In genomic region chr6:99895558-99895957, GRCm38 (mm10) we compare ENCODE assay signal across 29 mouse cellular contexts.
"Had no signal": no experiment of that assay in that cellular context is flagged by ENCODE, and none has a peak within 500 bp of the region (broad histone marks: within the 10 kb centered on the region; RNA-seq: fewer than 3 reads in every experiment).

No protein-coding gene starts in this region.

- H3K4me2 ChIP-seq: limb, embryonic 12.5 days; limb, embryonic 13.5 days; limb, embryonic 15.5 days; liver, embryonic 11.5 days; liver, embryonic 12.5 days; liver, embryonic 13.5 days; liver, embryonic 15.5 days; lung, embryonic 14.5 days; lung, embryonic 15.5 days; midbrain, embryonic 11.5 days; midbrain, embryonic 12.5 days; midbrain, embryonic 13.5 days; midbrain, embryonic 15.5 days had no signal

- H3K27ac ChIP-seq: left cerebral cortex, adult 2 months; limb, embryonic 10.5 days; limb, embryonic 12.5 days; limb, embryonic 13.5 days; limb, embryonic 15.5 days; liver, embryonic 12.5 days; liver, embryonic 13.5 days; liver, embryonic 14.5 days; liver, embryonic 15.5 days; lung, embryonic 15.5 days; macrophage; midbrain, embryonic 12.5 days; midbrain, embryonic 13.5 days; midbrain, embryonic 15.5 days had no signal

- H3K9me3 ChIP-seq: limb, embryonic 10.5 days; limb, embryonic 13.5 days; limb, embryonic 15.5 days; liver, embryonic 12.5 days; liver, embryonic 13.5 days; liver, embryonic 15.5 days; lung, embryonic 15.5 days; midbrain, embryonic 12.5 days; midbrain, embryonic 13.5 days; midbrain, embryonic 15.5 days had no signal

- H3K36me3 ChIP-seq: limb, embryonic 10.5 days; limb, embryonic 12.5 days; limb, embryonic 13.5 days; limb, embryonic 15.5 days; liver, embryonic 12.5 days; liver, embryonic 13.5 days; liver, embryonic 15.5 days; lung, embryonic 15.5 days; midbrain, embryonic 12.5 days; midbrain, embryonic 13.5 days; midbrain, embryonic 15.5 days had no signal

- H3K9ac ChIP-seq: limb, embryonic 12.5 days; limb, embryonic 13.5 days; limb, embryonic 15.5 days; liver, embryonic 12.5 days; liver, embryonic 13.5 days; liver, embryonic 14.5 days; liver, embryonic 15.5 days; liver, postnatal 0 days; lung, embryonic 14.5 days; lung, embryonic 15.5 days; midbrain, embryonic 12.5 days; midbrain, embryonic 13.5 days; midbrain, embryonic 15.5 days had no signal

- DNase-seq: left cerebral cortex, postnatal 4 days; liver; liver, embryonic 13.5 days; liver, postnatal 0 days; lung, adult 18-20 months; lung, adult 2 months; lung, embryonic 14.5 days; lung, postnatal 10 days; lung, postnatal 14 days; lung, postnatal 36 days; lung, postnatal 4 days; midbrain, embryonic 14.5 days had no signal

- H3K27me3 ChIP-seq: liver, embryonic 15.5 days; lung, embryonic 15.5 days had no signal

- H3K4me3 ChIP-seq: left cerebral cortex, adult 2 months; limb, embryonic 10.5 days; limb, embryonic 12.5 days; limb, embryonic 13.5 days; limb, embryonic 15.5 days; liver, embryonic 12.5 days; liver, embryonic 13.5 days; liver, embryonic 15.5 days; lung, embryonic 15.5 days; megakaryocyte, embryonic 14.5 days; midbrain, embryonic 12.5 days; midbrain, embryonic 13.5 days; midbrain, embryonic 15.5 days; myocyte had no signal

- H3K4me1 ChIP-seq: liver, embryonic 12.5 days; liver, embryonic 13.5 days; liver, embryonic 15.5 days; lung, embryonic 15.5 days; megakaryocyte, embryonic 14.5 days; midbrain, embryonic 12.5 days; midbrain, embryonic 13.5 days; midbrain, embryonic 15.5 days had no signal
